Mouse (Mus musculus) urinary bladder, postnatal 4 days (tissue): Measurements from ENCODE around the gene Tmem88b.
"Not testable (repeated sequence)": the region's sequence is repeated elsewhere in the genome, so short reads cannot be mapped to it uniquely, and the experiment has no call there.

Experiments used
- DNase-seq, 2 experiments: peaks; one replicate each; pipeline ENCODE4 v3.0.0; 2021 to 2022; ENCODE audit warnings: low spot score in 2 of 2

Gene Tmem88b

DNA sequence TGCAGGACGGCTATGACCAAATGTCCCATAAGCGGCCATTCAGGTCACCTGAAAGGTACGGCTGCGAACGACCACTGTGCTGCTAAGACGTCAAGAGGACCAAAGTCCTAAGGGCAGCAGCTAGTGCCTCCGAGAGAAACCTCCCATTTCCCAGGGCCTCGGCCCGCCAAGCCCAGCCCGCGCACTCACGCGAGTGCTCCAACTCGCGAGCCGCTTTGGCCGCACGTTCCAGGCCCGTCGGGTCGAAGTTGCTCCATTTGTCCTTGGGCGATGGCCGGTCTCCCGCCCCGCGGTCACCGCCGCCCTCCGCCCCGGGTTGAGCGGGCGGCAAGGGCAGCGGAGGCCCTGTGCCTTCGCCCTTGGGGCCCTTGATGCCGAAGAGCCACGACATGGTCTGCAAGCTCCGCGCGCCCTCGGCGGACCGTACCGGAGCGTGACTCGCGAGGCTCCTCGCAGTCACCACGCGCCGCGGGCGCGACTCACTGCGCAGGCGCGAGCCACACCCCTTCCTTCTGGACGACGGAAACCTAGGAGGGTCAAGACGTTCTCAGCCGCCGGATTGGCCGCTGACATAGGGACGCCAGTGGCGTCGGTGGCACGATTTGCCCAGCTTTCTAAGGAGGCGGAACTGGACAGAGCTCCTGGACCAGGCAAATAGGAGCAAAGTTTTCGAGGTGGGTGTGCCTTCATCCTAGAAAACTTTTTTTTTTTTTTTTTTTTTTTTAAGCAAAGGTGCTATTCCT, 24.9 kb downstream of the Tmem88b start, which contains the start of gene Atad3a:
Atad3a (minus strand) TSS at position 481 of the 743 bp plus-strand sequence.
- peak; percentile 96 to 98 for DNase-seq

GRCm38 (mm10) chr4:155759862-155760612, 25.6 kb downstream of the Tmem88b start:
- DNase-seq = no peak

DNA sequence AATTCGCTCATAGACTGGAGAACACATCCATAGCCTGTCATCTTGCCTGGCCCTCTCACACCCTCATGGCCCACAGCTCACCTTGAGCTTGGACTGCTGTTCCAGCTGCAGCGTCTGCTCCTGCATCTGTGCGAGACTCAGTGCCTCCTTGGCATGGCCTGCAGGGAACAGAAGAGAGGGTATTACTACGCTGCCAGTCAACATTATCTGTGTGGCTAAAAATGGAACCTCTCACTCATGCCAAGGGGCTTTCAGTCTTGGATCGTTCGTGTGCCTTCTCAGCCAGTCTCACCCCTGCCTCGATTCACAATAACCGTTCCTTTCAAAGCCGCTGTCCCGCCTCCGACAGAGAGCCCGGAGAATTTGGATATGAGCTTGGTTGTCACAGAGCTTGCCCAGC, 28.7 kb downstream of the Tmem88b start:
- no peak for DNase-seq

DNA sequence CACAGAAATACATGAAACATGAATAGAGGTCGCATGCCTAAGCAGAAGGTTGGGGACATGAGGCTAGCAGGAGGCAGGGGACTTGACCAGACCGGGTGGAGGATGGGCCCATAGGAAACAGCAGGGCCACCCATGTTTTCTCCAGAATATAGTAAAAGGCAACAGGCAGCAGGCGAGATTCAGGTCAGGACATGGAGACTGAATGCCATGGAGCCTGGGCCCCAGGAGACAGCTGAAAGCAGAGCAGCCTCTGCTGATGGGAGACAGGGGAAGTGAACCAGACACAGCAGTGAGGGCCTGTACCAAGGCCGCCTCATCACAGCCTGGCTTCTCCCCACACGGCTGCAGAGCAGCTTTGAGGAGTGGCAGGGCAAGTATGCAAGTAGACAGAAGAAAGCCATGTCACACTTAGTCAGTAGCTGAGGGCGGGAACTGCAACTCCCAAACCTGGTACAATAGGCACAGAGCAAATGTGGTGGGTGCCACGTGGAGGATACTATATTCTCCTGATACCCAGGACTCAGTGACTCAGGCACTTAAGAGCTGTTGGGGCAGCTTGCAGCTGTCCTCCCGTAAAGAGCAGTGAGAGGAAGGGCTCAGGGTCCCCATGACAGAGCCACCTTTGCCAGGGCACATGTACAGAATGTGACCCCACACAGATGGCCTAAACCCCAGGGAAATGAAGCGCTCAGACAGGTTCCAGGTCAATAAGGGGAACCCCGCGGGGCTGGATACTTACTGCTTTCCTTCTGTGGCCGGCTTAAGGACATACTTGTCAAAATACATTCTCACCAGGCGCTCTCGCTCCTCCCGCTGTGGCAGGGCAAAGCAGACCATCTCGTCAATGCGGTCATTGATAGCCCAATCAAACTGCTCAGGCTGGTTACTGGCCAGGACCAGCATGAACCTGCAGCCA, 38.8 kb downstream of the Tmem88b start:
- no peak for DNase-seq

DNA sequence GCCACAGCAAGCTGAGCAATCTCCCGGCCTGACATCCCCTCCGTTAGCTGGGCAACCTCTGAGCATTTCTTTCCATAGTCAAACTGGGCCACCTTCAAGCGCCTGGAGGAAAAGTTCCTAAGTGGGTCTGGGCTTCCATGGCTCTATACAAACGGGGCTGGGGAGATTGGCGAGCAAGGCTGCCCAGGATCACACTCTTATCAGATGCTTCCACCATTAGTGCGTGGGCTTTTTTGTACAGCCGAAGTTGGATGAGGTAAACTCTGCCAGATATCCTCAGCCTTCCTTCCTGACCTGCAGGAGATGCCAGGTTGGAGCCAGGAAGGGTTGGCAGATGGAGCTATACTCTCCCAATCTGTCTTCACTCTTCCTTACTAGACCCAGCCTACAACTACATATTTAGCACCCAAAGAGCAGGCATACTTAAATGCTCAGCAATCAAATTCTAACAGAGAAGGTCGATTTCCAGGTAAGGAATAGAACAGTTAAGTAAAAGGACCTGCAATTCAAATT, 39.6 kb downstream of the Tmem88b start:
- DNase-seq = no peak

GRCm38 (mm10) chr4:155745136-155745535, 40.5 kb downstream of the Tmem88b start:
- DNase-seq = no peak

DNA sequence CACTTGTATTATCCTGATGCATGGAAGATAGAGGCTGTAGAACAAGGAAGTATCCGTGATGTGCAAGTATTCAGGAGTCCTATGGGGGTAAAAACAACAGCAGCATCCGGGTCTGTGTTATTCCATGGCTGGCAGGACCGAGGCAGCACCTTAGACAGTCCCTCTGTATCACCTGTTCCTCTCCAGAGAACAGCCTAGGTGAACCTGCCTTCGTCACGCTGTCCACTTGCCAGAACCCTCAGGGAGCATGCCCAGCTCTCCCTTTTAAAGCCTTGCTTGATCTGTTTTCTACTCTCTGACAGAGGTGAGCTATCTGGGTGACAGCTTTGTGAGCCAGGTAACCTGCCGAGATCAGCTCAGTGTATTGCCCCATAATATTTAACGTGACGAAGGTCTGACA, 41.2 kb downstream of the Tmem88b start:
- no peak for DNase-seq

- no peak for DNase-seq
Observed at GRCm38 (mm10) chr4:155742684-155743083, 43.0 kb downstream of the Tmem88b start.

DNA sequence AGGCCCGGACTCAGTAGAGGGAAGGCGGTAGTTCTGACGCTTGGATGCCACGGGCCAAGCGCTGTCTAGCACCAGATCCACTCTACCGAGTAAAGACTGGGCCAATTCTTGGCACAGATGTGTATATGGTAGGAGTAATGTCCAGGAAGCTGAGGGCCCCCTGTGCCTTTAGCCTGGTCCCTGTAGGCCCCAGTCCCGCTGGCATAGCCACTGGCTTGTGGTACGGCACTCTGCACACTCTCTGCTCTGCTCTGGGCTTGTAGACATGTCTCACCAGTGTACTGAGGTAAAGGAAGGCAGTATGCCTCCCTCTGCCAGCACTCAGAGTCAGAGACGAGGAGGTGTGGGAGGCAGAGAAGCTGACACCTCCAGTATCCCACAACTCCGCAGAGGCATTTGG, 45.0 kb downstream of the Tmem88b start:
- not testable (repeated sequence) for DNase-seq

DNA sequence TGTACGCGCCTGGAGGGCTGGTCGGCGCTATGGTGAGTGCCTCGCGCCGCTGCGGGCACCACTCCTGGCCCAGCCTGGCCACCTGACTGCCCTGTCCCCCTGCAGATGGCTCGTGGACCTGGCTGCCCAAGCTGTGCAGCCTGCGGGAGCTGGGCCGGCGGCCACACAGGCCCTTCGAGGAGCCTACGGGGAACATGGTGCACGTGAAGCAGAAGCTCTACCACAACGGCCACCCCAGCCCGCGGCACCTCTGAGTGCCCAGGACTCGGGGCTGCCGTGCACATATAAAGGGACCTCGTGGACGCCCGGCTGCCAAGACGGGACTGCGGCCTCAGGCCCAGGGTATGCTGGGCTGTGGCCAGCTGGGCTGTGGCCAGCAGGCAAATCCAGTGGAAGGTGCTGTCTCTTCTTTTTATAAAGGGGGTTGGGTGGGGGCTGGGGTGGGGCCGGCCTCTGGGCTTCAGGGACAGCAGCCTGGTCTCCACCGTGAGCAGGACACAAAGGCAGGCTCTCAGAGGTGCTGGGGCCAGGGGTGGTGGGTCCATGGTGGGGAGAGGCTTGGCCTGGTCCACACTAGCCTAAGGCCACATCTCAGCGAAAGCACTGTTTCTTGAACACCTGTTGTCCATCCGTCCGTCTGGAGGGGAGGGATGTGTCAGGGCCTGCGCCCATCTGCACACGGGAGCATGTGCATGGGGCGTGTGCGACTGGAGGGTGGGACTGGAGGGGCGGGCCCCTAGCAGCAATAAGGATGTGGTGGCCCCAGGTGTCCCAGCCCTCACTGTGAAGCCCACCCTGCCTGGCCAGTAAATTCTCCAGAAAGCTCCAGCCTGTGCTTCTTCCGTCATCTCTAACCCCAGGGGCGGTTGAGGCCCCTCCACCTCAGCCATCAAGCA, 45.7 kb downstream of the Tmem88b start:
- DNase-seq = no peak

- no peak for DNase-seq
Observed at GRCm38 (mm10) chr4:155739152-155739551, 46.5 kb downstream of the Tmem88b start.

GRCm38 (mm10) chr4:155738262-155738661, 47.4 kb downstream of the Tmem88b start:
- DNase-seq = no peak

DNA sequence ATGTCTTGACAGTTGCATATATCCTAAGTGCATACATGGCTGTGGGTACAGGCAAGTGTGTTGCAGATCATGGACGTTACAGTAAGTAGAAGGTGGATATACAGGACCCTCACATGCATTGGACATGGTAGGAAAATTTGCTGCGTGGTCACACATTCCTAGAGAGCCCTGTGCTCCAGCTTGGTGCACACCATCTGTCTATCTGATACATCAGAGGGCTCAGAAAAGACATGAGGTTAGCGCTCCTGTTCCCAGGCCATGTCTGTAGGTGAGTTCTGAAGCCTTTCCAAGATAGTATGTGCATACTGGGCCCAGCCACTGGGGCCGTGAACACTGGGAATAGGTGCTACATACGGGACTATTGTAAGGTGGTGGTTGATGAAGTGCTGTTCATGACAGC, 49.3 kb downstream of the Tmem88b start:
- no peak for DNase-seq

GRCm38 (mm10) chr4:155735788-155736187, 49.9 kb downstream of the Tmem88b start:
- DNase-seq = no peak

- DNase-seq = peak in 1 of 2 experiments; percentile 36
Observed at GRCm38 (mm10) chr4:155734951-155735702, 50.5 kb downstream of the Tmem88b start.

DNA sequence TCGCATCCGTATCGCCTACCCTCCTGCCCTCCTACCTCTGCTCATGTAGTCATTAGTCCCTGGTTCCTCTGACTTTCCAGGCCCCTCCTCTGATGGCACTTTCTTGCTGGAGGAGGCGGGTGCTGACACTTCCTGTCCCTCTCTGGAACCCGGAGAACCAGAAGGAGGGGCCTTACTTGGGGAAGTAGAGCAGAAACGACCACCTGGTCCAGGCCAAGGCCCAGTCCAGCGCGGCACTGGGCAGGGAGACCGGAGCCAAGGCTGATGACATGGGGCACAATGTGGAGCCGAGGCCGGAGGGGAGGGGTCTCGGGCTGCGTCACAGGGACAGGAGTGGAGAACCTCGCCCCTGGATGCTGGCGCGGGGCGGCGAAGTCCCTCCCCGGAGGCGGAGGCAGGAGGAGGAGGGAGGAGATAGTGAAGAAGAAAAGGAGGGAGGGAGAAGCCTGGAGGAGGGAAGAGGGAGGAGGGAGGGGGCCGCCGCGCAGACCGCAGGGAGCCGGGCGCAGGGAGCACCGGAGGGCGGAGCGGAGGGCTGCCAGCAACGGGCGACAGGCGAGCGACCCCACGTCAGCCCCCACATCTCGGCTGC, 51.2 kb downstream of the Tmem88b start, which contains the start of gene Tmem240:
Tmem240 (plus strand) TSS at position 451 of the 592 bp plus-strand sequence.
- peak; percentile 89 for DNase-seq

GRCm38 (mm10) chr4:155733267-155733666, 52.4 kb downstream of the Tmem88b start:
- no peak for DNase-seq
